Mouse (Mus musculus) stomach, embryonic 15.5 days (tissue): ENCODE data around the gene Slc4a5. TPM values are rescaled to one million over a fixed set of nuclear protein-coding genes. Genes with fewer than 3 reads are reported as not detected.

ENCODE experiments used
- polyA plus RNA-seq: library from polyadenylated mRNA; unstranded; fragments of >200 nt; fragmentation: Nextera tagmentation; extraction: Ambion mirVana; gene quantifications from 2 replicates; pipeline ENCODE4 v1.2.1, GENCODE M21; 2015

Gene Slc4a5
- polyA plus RNA-seq, 1 experiment from 2014 or later = 0.40 TPM

Other genes with a start within 250 kb of the Slc4a5 start
- gene Dok1, start 186.4 kb upstream of the Slc4a5 start, polyA plus RNA-seq = 11.9 and 14.3 TPM in 2 replicates
- gene Loxl3, start 185.7 kb upstream of the Slc4a5 start, polyA plus RNA-seq = 14.2 and 16.2 TPM in 2 replicates
- gene Aup1, start 165.3 kb upstream of the Slc4a5 start, polyA plus RNA-seq = 211 and 212 TPM in 2 replicates
- 86.6 and 94.1 TPM in 2 replicates for gene Htra2, start 164.6 kb upstream of the Slc4a5 start, polyA plus RNA-seq
- 5.4 and 7.1 TPM in 2 replicates for gene Dqx1, start 162.0 kb upstream of the Slc4a5 start, polyA plus RNA-seq
- gene Tlx2, start 149.5 kb upstream of the Slc4a5 start, polyA plus RNA-seq = 7.5 and 9.3 TPM in 2 replicates
- gene Pcgf1, start 142.0 kb upstream of the Slc4a5 start, polyA plus RNA-seq = 29.6 and 34.6 TPM in 2 replicates
- 0.59 and 0.63 TPM in 2 replicates for gene Lbx2, start 133.5 kb upstream of the Slc4a5 start, polyA plus RNA-seq
- gene Ccdc142, start 118.2 kb upstream of the Slc4a5 start, polyA plus RNA-seq = 2.5 and 3.6 TPM in 2 replicates
- gene Gm42688, start 118.2 kb upstream of the Slc4a5 start, polyA plus RNA-seq = 2.7 and 2.8 TPM in 2 replicates
- gene Mrpl53, start 110.8 kb upstream of the Slc4a5 start, polyA plus RNA-seq = 122 and 136 TPM in 2 replicates
- gene Mogs, start 104.3 kb upstream of the Slc4a5 start, polyA plus RNA-seq = 53.6 and 58.0 TPM in 2 replicates
- 91.5 and 101 TPM in 2 replicates for gene Wbp1, start 98.3 kb upstream of the Slc4a5 start, polyA plus RNA-seq
- 11.3 and 11.4 TPM in 2 replicates for gene Ino80b, start 94.4 kb upstream of the Slc4a5 start, polyA plus RNA-seq
- gene Rtkn, start 84.4 kb upstream of the Slc4a5 start, polyA plus RNA-seq = 31.3 and 31.9 TPM in 2 replicates
- 3.6 and 5.1 TPM in 2 replicates for gene Wdr54, start 63.4 kb upstream of the Slc4a5 start, polyA plus RNA-seq
- gene 1700003E16Rik, start 63.4 kb upstream of the Slc4a5 start, polyA plus RNA-seq = 2.3 and 2.7 TPM in 2 replicates
- 84.7 and 86.1 TPM in 2 replicates for gene Dctn1, start 53.9 kb upstream of the Slc4a5 start, polyA plus RNA-seq
- 33.7 and 42.0 TPM in 2 replicates for gene Mthfd2, start 106.1 kb downstream of the Slc4a5 start, polyA plus RNA-seq
- 63.5 and 64.5 TPM in 2 replicates for gene Mob1a, start 106.2 kb downstream of the Slc4a5 start, polyA plus RNA-seq
- 149 and 164 TPM in 2 replicates for gene Bola3, start 129.3 kb downstream of the Slc4a5 start, polyA plus RNA-seq
- 39.6 and 40.0 TPM in 2 replicates for gene Tet3, start 239.3 kb downstream of the Slc4a5 start, polyA plus RNA-seq